Mouse (Mus musculus) cerebellum, adult 9-10 months (tissue): ENCODE measurements at regions not wholly inside any gene's neighbourhood (a gene's known extent, or its start where the extent isn't known, plus 50 kb on each side); places are given as distances from the start of the nearest gene placed in this dataset.
A peak's percentile ranks its signal among the peaks of the same experiment; 100 is the strongest.

Experiments used
- DNase-seq: peaks from one replicate; pipeline ENCODE4 v3.0.0; 2022

- no peak for DNase-seq
Observed at GRCm38 (mm10) chr8:114072330-114072729, 61.0 kb upstream of the Nudt7 start.

GRCm38 (mm10) chr8:114074122-114074521 is 59.2 kb upstream of the Nudt7 start:
- peak; percentile 26 for DNase-seq

- no peak for DNase-seq
Observed at GRCm38 (mm10) chr8:114076701-114077100, 56.7 kb upstream of the Nudt7 start.

GRCm38 (mm10) chr8:114081049-114081756 is 52.2 kb upstream of the Nudt7 start:
- peak; percentile 70 for DNase-seq

- DNase-seq, result no peak
Observed at GRCm38 (mm10) chr8:114081757-114082059, 51.6 kb upstream of the Nudt7 start.
